Mouse (Mus musculus) liver (tissue): Measurements from ENCODE around the gene Bst1.
A peak's percentile ranks its signal among the peaks of the same experiment; 100 is the strongest.

ENCODE experiments used
- DNase-seq: peaks from one replicate; pipeline ENCODE4 v3.0.0-alpha.2; 2020; ENCODE audit warnings: mixed read lengths

The Bst1 gene

GRCm38 (mm10) chr5:43818695-43819094, at the start of gene Bst1:
Bst1 (plus strand) TSS chr5:43818885.
- DNase-seq, result no peak

GRCm38 (mm10) chr5:43770618-43771354, 47.9 kb upstream of the Bst1 start:
- DNase-seq, result no peak

GRCm38 (mm10) chr5:43771555-43771954, 47.1 kb upstream of the Bst1 start:
- no peak for DNase-seq

GRCm38 (mm10) chr5:43776407-43776806, 42.3 kb upstream of the Bst1 start:
- DNase-seq, result no peak

- no peak for DNase-seq
These were observed 41.7 kb upstream of the Bst1 start for GRCm38 (mm10) chr5:43776993-43777392.

- no peak for DNase-seq
These were observed 40.1 kb upstream of the Bst1 start for GRCm38 (mm10) chr5:43778583-43778982.

GRCm38 (mm10) chr5:43781423-43781976, 37.2 kb upstream of the Bst1 start:
- DNase-seq, result no peak

- DNase-seq, result peak; percentile 82
These were observed 36.4 kb upstream of the Bst1 start for GRCm38 (mm10) chr5:43781977-43782930.

GRCm38 (mm10) chr5:43783996-43784395, 34.7 kb upstream of the Bst1 start:
- DNase-seq, result no peak

GRCm38 (mm10) chr5:43786607-43787006, 32.1 kb upstream of the Bst1 start:
- no peak for DNase-seq

- DNase-seq, result no peak
These were observed 30.5 kb upstream of the Bst1 start for GRCm38 (mm10) chr5:43787976-43788752.

GRCm38 (mm10) chr5:43792354-43792753, 26.3 kb upstream of the Bst1 start:
- DNase-seq, result no peak

- no peak for DNase-seq
These were observed 19.2 kb upstream of the Bst1 start for GRCm38 (mm10) chr5:43799530-43799929.

GRCm38 (mm10) chr5:43800700-43801099, 18.0 kb upstream of the Bst1 start:
- DNase-seq, result no peak

GRCm38 (mm10) chr5:43801253-43801652, 17.4 kb upstream of the Bst1 start:
- no peak for DNase-seq

- no peak for DNase-seq
These were observed 16.9 kb upstream of the Bst1 start for GRCm38 (mm10) chr5:43801798-43802197.

GRCm38 (mm10) chr5:43805401-43805800, 13.3 kb upstream of the Bst1 start:
- no peak for DNase-seq

- no peak for DNase-seq
These were observed 12.3 kb upstream of the Bst1 start for GRCm38 (mm10) chr5:43806340-43806739.

GRCm38 (mm10) chr5:43806914-43807313, 11.8 kb upstream of the Bst1 start:
- DNase-seq, result no peak

- DNase-seq, result peak; percentile 77
These were observed 10.7 kb upstream of the Bst1 start for GRCm38 (mm10) chr5:43807744-43808696.

- no peak for DNase-seq
These were observed 8.1 kb upstream of the Bst1 start for GRCm38 (mm10) chr5:43810427-43811062.
